Mouse (Mus musculus): Measurements from ENCODE around the gene Dapl1. TPM values are rescaled to one million over a fixed set of nuclear protein-coding genes. Genes with fewer than 3 reads are reported as not detected.

Dapl1 gene
- polyA plus RNA-seq, 1 experiment from 2014 or later = 0.96 TPM

GRCm38 (mm10) chr2:59522079-59522684 is 37.7 kb downstream of the Dapl1 start:
- H3K4me3 ChIP-seq (replicated peaks; ENCODE audit: low read depth, low read length) = peak overlapping the region; percentile 23
- no peaks in the 10 kb centered on the region for H3K27me3 ChIP-seq (ENCODE audit: control insufficient read depth, insufficient read depth, low read length)
- H3K27ac ChIP-seq (replicated peaks; ENCODE audit: low read depth, low read length) = no peak overlapping the region

GRCm38 (mm10) chr2:59523526-59523925 is 39.1 kb downstream of the Dapl1 start:
- H3K9me3 ChIP-seq (ENCODE audit: control insufficient read depth, low read length) = no peaks in the 10 kb centered on the region
- H3K36me3 ChIP-seq (ENCODE audit: control insufficient read depth, insufficient read depth, low read length) = no peaks in the 10 kb centered on the region
- no peak overlapping the region for H3K4me2 ChIP-seq (ENCODE audit: low read length)
- peaks cover 6% of the 10 kb centered on the region; the same call in 1 of the 2 replicates for H3K4me1 ChIP-seq (ENCODE audit: control insufficient read depth, insufficient read depth, low read length)
- H3K9ac ChIP-seq (replicated peaks; ENCODE audit: low read length) = no peak overlapping the region
- no peak for ATAC-seq (ENCODE audit: low FRiP score, low TSS enrichment)
- WGBS = 90% methylated on average over 3 of the region's 3 CpGs
- no peak overlapping the region for H3K27ac ChIP-seq (replicated peaks; ENCODE audit: low read depth, low read length)
- H3K27me3 ChIP-seq (ENCODE audit: control insufficient read depth, insufficient read depth, low read length) = no peaks in the 10 kb centered on the region
- no peak overlapping the region for H3K4me3 ChIP-seq (replicated peaks; ENCODE audit: low read depth, low read length)
- no peak for DNase-seq

More at GRCm38 (mm10) chr2:59522079-59522684, 37.7 kb downstream of the Dapl1 start:
- peak overlapping the region; percentile 36; the same call in 1 of the 2 replicates for H3K9ac ChIP-seq (replicated peaks; ENCODE audit: low read length)
- H3K4me1 ChIP-seq (ENCODE audit: control insufficient read depth, insufficient read depth, low read length) = peaks cover 6% of the 10 kb centered on the region; the same call in 1 of the 2 replicates
- peak; percentile 96 for DNase-seq
- WGBS = 11% methylated on average over 19 of the region's 19 CpGs
- no peaks in the 10 kb centered on the region for H3K36me3 ChIP-seq (ENCODE audit: control insufficient read depth, insufficient read depth, low read length)
- no peaks in the 10 kb centered on the region for H3K9me3 ChIP-seq (ENCODE audit: control insufficient read depth, low read length)
- ATAC-seq (ENCODE audit: low FRiP score, low TSS enrichment) = peak; percentile 72
- peak overlapping the region; percentile 46 for H3K4me2 ChIP-seq (ENCODE audit: low read length)

GRCm38 (mm10) chr2:59526893-59527292 is 42.4 kb downstream of the Dapl1 start:
- no peak overlapping the region for H3K4me3 ChIP-seq (replicated peaks; ENCODE audit: low read depth, low read length)
- no peak overlapping the region for H3K27ac ChIP-seq (replicated peaks; ENCODE audit: low read depth, low read length)
- H3K9ac ChIP-seq (replicated peaks; ENCODE audit: low read length) = no peak overlapping the region
- DNase-seq = no peak
- no peaks in the 10 kb centered on the region for H3K27me3 ChIP-seq (ENCODE audit: control insufficient read depth, insufficient read depth, low read length)
- no peaks in the 10 kb centered on the region for H3K36me3 ChIP-seq (ENCODE audit: control insufficient read depth, insufficient read depth, low read length)
- no peak for ATAC-seq (ENCODE audit: low FRiP score, low TSS enrichment)
- no peaks in the 10 kb centered on the region for H3K9me3 ChIP-seq (ENCODE audit: control insufficient read depth, low read length)
- peaks cover 10% of the 10 kb centered on the region; the same call in 1 of the 2 replicates for H3K4me1 ChIP-seq (ENCODE audit: control insufficient read depth, insufficient read depth, low read length)
- H3K4me2 ChIP-seq (ENCODE audit: low read length) = no peak overlapping the region
- 69% methylated on average over 9 of the region's 9 CpGs for WGBS

GRCm38 (mm10) chr2:59529574-59530080 is 45.2 kb downstream of the Dapl1 start:
- H3K9ac ChIP-seq (replicated peaks; ENCODE audit: low read length) = no peak overlapping the region
- 47% methylated on average over 17 of the region's 17 CpGs for WGBS
- no peak for ATAC-seq (ENCODE audit: low FRiP score, low TSS enrichment)
- H3K27me3 ChIP-seq (ENCODE audit: control insufficient read depth, insufficient read depth, low read length) = no peaks in the 10 kb centered on the region
- no peaks in the 10 kb centered on the region for H3K36me3 ChIP-seq (ENCODE audit: control insufficient read depth, insufficient read depth, low read length)
- no peak overlapping the region for H3K4me3 ChIP-seq (replicated peaks; ENCODE audit: low read depth, low read length)
- DNase-seq = peak; percentile 33
- H3K27ac ChIP-seq (replicated peaks; ENCODE audit: low read depth, low read length) = no peak overlapping the region
- H3K9me3 ChIP-seq (ENCODE audit: control insufficient read depth, low read length) = no peaks in the 10 kb centered on the region
- no peak overlapping the region for H3K4me2 ChIP-seq (ENCODE audit: low read length)
- 0 out of 2 replicates have a peak, but pooled peaks cover 4% of the 10 kb centered on the region for H3K4me1 ChIP-seq (ENCODE audit: control insufficient read depth, insufficient read depth, low read length)

- DNase-seq (no peak), ATAC-seq (ENCODE audit: low FRiP score, low TSS enrichment) (no peak)
- 92% methylated on average over 3 of the region's 3 CpGs for WGBS
- H3K36me3 ChIP-seq (ENCODE audit: control insufficient read depth, insufficient read depth, low read length) = no peaks in the 10 kb centered on the region
- no peak overlapping the region for H3K9ac ChIP-seq (replicated peaks; ENCODE audit: low read length)
- H3K4me1 ChIP-seq (ENCODE audit: control insufficient read depth, insufficient read depth, low read length) = 0 out of 2 replicates have a peak, but pooled peaks cover 4% of the 10 kb centered on the region
- H3K27me3 ChIP-seq (ENCODE audit: control insufficient read depth, insufficient read depth, low read length) = no peaks in the 10 kb centered on the region
- no peaks in the 10 kb centered on the region for H3K9me3 ChIP-seq (ENCODE audit: control insufficient read depth, low read length)
- no peak overlapping the region for H3K27ac ChIP-seq (replicated peaks; ENCODE audit: low read depth, low read length)
- no peak overlapping the region for H3K4me3 ChIP-seq (replicated peaks; ENCODE audit: low read depth, low read length)
- H3K4me2 ChIP-seq (ENCODE audit: low read length) = no peak overlapping the region
These were observed 46.4 kb downstream of the Dapl1 start for GRCm38 (mm10) chr2:59530811-59531210.

- Histone ChIP-seq H3K4me2 (ENCODE audit: low read length) (no peak overlapping the region), H3K27me3 (ENCODE audit: control insufficient read depth, insufficient read depth, low read length) (no peaks in the 10 kb centered on the region), H3K4me3 (replicated peaks; ENCODE audit: low read depth, low read length) (no peak overlapping the region), H3K36me3 (ENCODE audit: control insufficient read depth, insufficient read depth, low read length) (no peaks in the 10 kb centered on the region), H3K4me1 (ENCODE audit: control insufficient read depth, insufficient read depth, low read length) (0 out of 2 replicates have a peak, but pooled peaks cover 4% of the 10 kb centered on the region), H3K9ac (replicated peaks; ENCODE audit: low read length) (no peak overlapping the region), H3K9me3 (ENCODE audit: control insufficient read depth, low read length) (no peaks in the 10 kb centered on the region), H3K27ac (replicated peaks; ENCODE audit: low read depth, low read length) (no peak overlapping the region)
- WGBS = 89% methylated on average over 3 of the region's 3 CpGs
- DNase-seq (no peak), ATAC-seq (ENCODE audit: low FRiP score, low TSS enrichment) (no peak)
These were observed 48.5 kb downstream of the Dapl1 start for GRCm38 (mm10) chr2:59532999-59533398.

- Histone ChIP-seq H3K9me3 (ENCODE audit: control insufficient read depth, low read length) (no peaks in the 10 kb centered on the region), H3K4me1 (ENCODE audit: control insufficient read depth, insufficient read depth, low read length) (0 out of 2 replicates have a peak, but pooled peaks cover 4% of the 10 kb centered on the region), H3K36me3 (ENCODE audit: control insufficient read depth, insufficient read depth, low read length) (no peaks in the 10 kb centered on the region), H3K9ac (replicated peaks; ENCODE audit: low read length) (no peak overlapping the region), H3K4me2 (ENCODE audit: low read length) (no peak overlapping the region), H3K27me3 (ENCODE audit: control insufficient read depth, insufficient read depth, low read length) (no peaks in the 10 kb centered on the region), H3K27ac (replicated peaks; ENCODE audit: low read depth, low read length) (no peak overlapping the region), H3K4me3 (replicated peaks; ENCODE audit: low read depth, low read length) (no peak overlapping the region)
- DNase-seq (no peak), ATAC-seq (ENCODE audit: low FRiP score, low TSS enrichment) (no peak)
- WGBS = 90% methylated on average over 10 of the region's 10 CpGs
These were observed 49.1 kb downstream of the Dapl1 start for GRCm38 (mm10) chr2:59533504-59533903.

- Histone ChIP-seq H3K9me3 (ENCODE audit: control insufficient read depth, low read length) (no peaks in the 10 kb centered on the region), H3K4me1 (ENCODE audit: control insufficient read depth, insufficient read depth, low read length) (0 out of 2 replicates have a peak, but pooled peaks cover 4% of the 10 kb centered on the region), H3K4me3 (replicated peaks; ENCODE audit: low read depth, low read length) (no peak overlapping the region), H3K27ac (replicated peaks; ENCODE audit: low read depth, low read length) (no peak overlapping the region), H3K4me2 (ENCODE audit: low read length) (no peak overlapping the region), H3K9ac (replicated peaks; ENCODE audit: low read length) (no peak overlapping the region), H3K27me3 (ENCODE audit: control insufficient read depth, insufficient read depth, low read length) (no peaks in the 10 kb centered on the region), H3K36me3 (ENCODE audit: control insufficient read depth, insufficient read depth, low read length) (no peaks in the 10 kb centered on the region)
- ATAC-seq (ENCODE audit: low FRiP score, low TSS enrichment) = no peak
- 85% methylated on average over 15 of the region's 15 CpGs for WGBS
- DNase-seq = no peak
These were observed 49.7 kb downstream of the Dapl1 start for GRCm38 (mm10) chr2:59533971-59534748.
